Mouse (Mus musculus) stomach, postnatal 0 days (tissue): ENCODE measurements at regions not wholly inside any gene's neighbourhood (a gene's known extent, or its start where the extent isn't known, plus 50 kb on each side); places are given as distances from the start of the nearest gene placed in this dataset.

Experiments used
- CTCF ChIP-seq: IDR thresholded peaks from 2 replicates; pipeline ENCODE4 v1.5.1; 2016; ENCODE audit warnings: antibody characterized with exemption, low read depth, mild to moderate bottlenecking, moderate library complexity
- EP300 ChIP-seq: optimal IDR thresholded peaks from 2 replicates; pipeline ENCODE3; 2016; ENCODE audit warnings: antibody characterized with exemption

DNA sequence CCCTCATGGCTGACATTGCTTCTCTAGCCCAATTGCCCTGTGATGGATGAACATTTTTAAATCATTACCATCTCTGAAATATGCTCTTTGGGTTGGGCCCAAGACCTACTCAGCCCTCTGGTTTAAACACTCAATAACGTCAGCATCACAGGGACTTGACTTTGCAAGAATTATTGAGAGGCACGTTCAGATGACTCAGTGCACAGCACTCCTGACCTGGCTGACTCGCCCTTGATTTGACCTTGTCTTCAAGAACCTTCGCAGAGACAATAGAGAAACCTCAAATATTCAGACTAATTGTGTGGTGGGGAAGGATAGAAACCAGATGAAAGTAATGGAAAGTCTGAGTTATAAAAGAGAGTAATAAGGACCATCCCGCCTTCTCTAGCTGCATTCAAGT is 127.9 kb upstream of the Lnx1 start:
- TF ChIP-seq CTCF, result no peak
- no peak for TF ChIP-seq EP300
